Mouse (Mus musculus) heart, embryonic 11.5 days (tissue): Measurements from ENCODE around the gene Gm5565. TPM values are rescaled to one million over a fixed set of nuclear protein-coding genes. Genes with fewer than 3 reads are reported as not detected.

Source experiments
- polyA plus RNA-seq: library from polyadenylated mRNA; unstranded; fragments of >200 nt; fragmentation: Nextera tagmentation; extraction: Ambion mirVana; gene quantifications from 2 replicates; pipeline ENCODE4 v1.2.1, GENCODE M21; 2014

Gm5565 gene
- polyA plus RNA-seq, 1 experiment from 2014 or later = not detected

Other genes starting within 250 kb of the Gm5565 start
- not detected in 2 replicates for gene Cyp3a25, start 150.9 kb downstream of the Gm5565 start, polyA plus RNA-seq
- gene Cyp3a59, start 81.3 kb downstream of the Gm5565 start, polyA plus RNA-seq = not detected in 2 replicates
- gene Gm6309, start 10.2 kb upstream of the Gm5565 start, polyA plus RNA-seq = not detected in 2 replicates
- gene 1700001J03Rik, start 24.8 kb upstream of the Gm5565 start, polyA plus RNA-seq = not detected in 2 replicates
- 29.8 and 40.7 TPM in 2 replicates for gene Rnf6, start 61.0 kb upstream of the Gm5565 start, polyA plus RNA-seq
- 19.9 and 24.0 TPM in 2 replicates for gene Cdk8, start 70.7 kb upstream of the Gm5565 start, polyA plus RNA-seq
- 0.42 and 0.52 TPM in 2 replicates for gene Wasf3, start 224.4 kb upstream of the Gm5565 start, polyA plus RNA-seq